Comparison of ENCODE assay signal across 8 mouse cellular contexts in the genomic region with DNA sequence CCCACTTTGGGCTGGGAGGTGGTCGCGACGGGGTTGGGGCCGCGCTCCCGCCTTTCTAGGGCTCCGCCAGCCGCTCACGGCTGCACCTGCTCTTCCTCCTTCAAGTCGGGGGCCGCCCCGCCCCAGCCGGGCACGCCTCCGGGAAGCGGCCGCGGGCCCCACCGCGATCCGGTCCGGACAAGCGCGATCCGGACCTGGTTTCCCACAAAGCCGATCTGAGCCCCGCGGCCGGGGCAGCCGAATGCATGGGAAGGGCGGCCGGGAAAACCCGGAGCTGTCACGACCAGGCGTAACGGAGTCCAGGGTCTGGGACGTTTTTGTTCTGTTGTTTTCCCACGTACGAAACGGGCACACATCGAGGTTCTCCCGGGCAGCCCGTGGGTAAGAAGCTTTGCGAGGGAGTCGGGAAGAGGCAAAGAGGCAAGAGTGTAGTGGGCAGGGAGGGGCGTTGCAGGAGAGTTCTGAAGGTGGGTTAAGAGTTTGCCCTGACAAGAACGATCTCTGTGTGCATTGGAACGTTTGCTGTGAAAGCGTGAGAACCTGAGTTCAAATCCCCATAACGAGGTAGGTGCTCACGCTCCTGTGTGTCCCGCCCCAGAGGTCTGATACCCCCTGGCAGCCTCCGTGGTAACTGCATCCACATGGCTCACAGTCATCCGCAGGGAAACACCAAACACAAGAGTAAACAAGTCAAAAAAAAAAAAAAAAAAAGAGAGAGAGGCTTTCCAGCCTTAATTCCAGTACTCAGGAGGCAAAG. TPM values are rescaled to one million over a fixed set of nuclear protein-coding genes. Genes with fewer than 3 reads are reported as not detected.
DNase-seq lines count a peak whose midpoint lies in the region; ATAC-seq and TF ChIP-seq lines count a peak whose summit lies in the region.

No protein-coding gene starts in this region.

- peak overlapping the region; percentile 62 for H3K4me2 ChIP-seq in forebrain, embryonic 12.5 days
- H3K4me2 ChIP-seq in lung, postnatal 0 days (replicated peaks; ENCODE audit: low read depth, low read length), result peak overlapping the region; percentile 75

- peak overlapping the region; percentile 49 for H3K9ac ChIP-seq in forebrain, embryonic 12.5 days
- H3K9ac ChIP-seq in lung, postnatal 0 days (replicated peaks; ENCODE audit: low read depth), result no peak overlapping the region

- peaks cover 59% of the 10 kb centered on the region for H3K4me1 ChIP-seq in G1E (ENCODE audit: insufficient read depth, low read depth, low read length)
- H3K4me1 ChIP-seq in forebrain, embryonic 12.5 days, result peaks cover 33% of the 10 kb centered on the region
- 0 out of 2 replicates have a peak, but pooled peaks cover 17% of the 10 kb centered on the region for H3K4me1 ChIP-seq in lung, postnatal 0 days (ENCODE audit: insufficient read depth, low read depth, low read length)

- no peaks in the 10 kb centered on the region for H3K9me3 ChIP-seq in G1E (replicated peaks)
- no peaks in the 10 kb centered on the region for H3K9me3 ChIP-seq in forebrain, embryonic 12.5 days
- no peaks in the 10 kb centered on the region for H3K9me3 ChIP-seq in lung, postnatal 0 days (ENCODE audit: low read length)

- WGBS in forebrain, embryonic 12.5 days, result 2% methylated on average over 54 of the region's 54 CpGs
- whole genome bisulfite sequencing in large intestine, adult 2 months, result 2% methylated on average over 54 of the region's 54 CpGs
- WGBS in lung, postnatal 0 days, result 2% methylated on average over 43 of the region's 54 CpGs

- no peaks in the 10 kb centered on the region for H3K36me3 ChIP-seq in G1E (replicated peaks)
- no peaks in the 10 kb centered on the region for H3K36me3 ChIP-seq in forebrain, embryonic 12.5 days (replicated peaks)
- no peaks in the 10 kb centered on the region for H3K36me3 ChIP-seq in lung, postnatal 0 days (ENCODE audit: insufficient read depth, low read length)

- TF ChIP-seq EP300 in lung, postnatal 0 days (IDR thresholded peaks at IDR 0.05), result peak; percentile 32; the same call in 1 of the 2 replicates

- TF ChIP-seq CTCF in G1E (IDR thresholded peaks at IDR 0.05; ENCODE audit: low read depth, low read length), result no peak
- TF ChIP-seq CTCF in lung, postnatal 0 days (IDR thresholded peaks at IDR 0.05), result peak; percentile 15; the same call in 1 of the 2 replicates

- ATAC-seq in G1E (ENCODE audit: extremely low read depth, insufficient number of reproducible peaks, low FRiP score, poor library complexity, severe bottlenecking), result peak; percentile 60; the same call in 1 of the 2 replicates
- peak; percentile 82 for ATAC-seq in forebrain, embryonic 12.5 days (ENCODE audit: low FRiP score)
- ATAC-seq in lung, postnatal 0 days, result peak; percentile 76

- H3K27ac ChIP-seq in forebrain, embryonic 12.5 days, result no peak overlapping the region
- H3K27ac ChIP-seq in lung, postnatal 0 days (ENCODE audit: low read length), result peak overlapping the region; percentile 77

- intact Hi-C loops in heart, postnatal 25 days (cut with DNase I), result loop anchor here (2.0 kb wide), 1 partner anchor 165 kb away; no protein-coding TSS in a partner anchor

- peak overlapping the region; percentile 70 for H3K4me3 ChIP-seq in G1E (ENCODE audit: low read depth, low read length)
- peak overlapping the region; percentile 46 for H3K4me3 ChIP-seq in forebrain, embryonic 12.5 days (replicated peaks)
- H3K4me3 ChIP-seq in lung, postnatal 0 days (ENCODE audit: low read depth, low read length), result peak overlapping the region; percentile 46

- H3K27me3 ChIP-seq in G1E (ENCODE audit: insufficient read depth, low read length), result peaks cover 55% of the 10 kb centered on the region
- H3K27me3 ChIP-seq in forebrain, embryonic 12.5 days, result peaks cover 54% of the 10 kb centered on the region
- H3K27me3 ChIP-seq in lung, postnatal 0 days (replicated peaks; ENCODE audit: insufficient read depth, low read length), result peaks cover 16% of the 10 kb centered on the region; the same call in 1 of the 2 replicates

- DNase-seq in G1E (ENCODE audit: low spot score), result peak; percentile 91
- DNase-seq in c-Kit-positive CD71-positive TER-119-positive erythroid progenitor cells, embryonic 14.5 days (ENCODE audit: low spot score), result peak; percentile 84
- DNase-seq in heart, postnatal 25 days (ENCODE audit: low spot score), result peak; percentile 67
- peak; percentile 85 for DNase-seq in large intestine, adult 2 months (ENCODE audit: low read depth, low spot score)
- DNase-seq in lung, postnatal 0 days (ENCODE audit: low spot score), result peak; percentile 93
- peak; percentile 86 for DNase-seq in ovary, postnatal 10 days (ENCODE audit: low spot score)
- peak; percentile 94 for DNase-seq in thymus, postnatal 0 days (ENCODE audit: low spot score)

RNA-seq across cellular contexts. Expression of a gene that starts 5.5 kb away (rescaled TPM):
- total RNA-seq in G1E (2014; fragmentation: Nextera tagmentation) (0.44 TPM in 1 of 2 replicates, not detected in the other), G1E (2017) (1.8 and 1.9 TPM in 2 replicates)
- 1.4 and 1.6 TPM in 2 replicates for polyA plus RNA-seq in G1E (2012)
- polyA plus RNA-seq in forebrain, embryonic 12.5 days (2016; fragmentation: Nextera tagmentation; extraction: Ambion mirVana), result 9.7 and 11.4 TPM in 2 replicates
- not detected for total RNA-seq in heart, postnatal 25 days (2021)
- 140 and 172 TPM in 2 replicates for polyA plus RNA-seq in large intestine, adult 2 months (2012; rRNA removed)
- polyA plus RNA-seq in lung, postnatal 0 days (2015; fragmentation: Nextera tagmentation; extraction: Ambion mirVana), result 24.1 and 30.8 TPM in 2 replicates
- polyA plus RNA-seq in thymus, postnatal 0 days (2015; fragmentation: Nextera tagmentation; extraction: Ambion mirVana), result 7.8 and 9.3 TPM in 2 replicates

RNA-seq across cellular contexts. Expression of a gene that starts 6.9 kb away (rescaled TPM):
- total RNA-seq in G1E (2014; fragmentation: Nextera tagmentation), result 58.0 and 62.2 TPM in 2 replicates
- 58.8 and 66.6 TPM in 2 replicates for total RNA-seq in G1E (2017)
- 266 and 331 TPM in 2 replicates for polyA plus RNA-seq in G1E (2012)
- polyA plus RNA-seq in forebrain, embryonic 12.5 days (2016; fragmentation: Nextera tagmentation; extraction: Ambion mirVana), result 84.1 and 98.7 TPM in 2 replicates
- total RNA-seq in heart, postnatal 25 days (2021), result 10 to 100 TPM; 30.0 to 33.7 TPM
- 30.6 and 43.4 TPM in 2 replicates for polyA plus RNA-seq in large intestine, adult 2 months (2012; rRNA removed)
- 31.2 and 32.4 TPM in 2 replicates for polyA plus RNA-seq in lung, postnatal 0 days (2015; fragmentation: Nextera tagmentation; extraction: Ambion mirVana)
- 36.9 and 38.6 TPM in 2 replicates for polyA plus RNA-seq in thymus, postnatal 0 days (2015; fragmentation: Nextera tagmentation; extraction: Ambion mirVana)

RNA-seq across cellular contexts. Expression of a gene that starts 19.1 kb away (rescaled TPM):
- total RNA-seq in G1E (2014; fragmentation: Nextera tagmentation) (36.2 and 44.6 TPM in 2 replicates), G1E (2017) (27.9 and 38.9 TPM in 2 replicates)
- polyA plus RNA-seq in G1E (2012), result 113 and 130 TPM in 2 replicates
- polyA plus RNA-seq in forebrain, embryonic 12.5 days (2016; fragmentation: Nextera tagmentation; extraction: Ambion mirVana), result 31.1 and 33.3 TPM in 2 replicates
- total RNA-seq in heart, postnatal 25 days (2021), result 100 to 1,000 TPM in 1 of 2 experiments, 10 to 100 TPM in 1; 98.4 to 123 TPM
- 72.7 and 114 TPM in 2 replicates for polyA plus RNA-seq in large intestine, adult 2 months (2012; rRNA removed)
- polyA plus RNA-seq in lung, postnatal 0 days (2015; fragmentation: Nextera tagmentation; extraction: Ambion mirVana), result 47.9 and 49.4 TPM in 2 replicates
- polyA plus RNA-seq in thymus, postnatal 0 days (2015; fragmentation: Nextera tagmentation; extraction: Ambion mirVana), result 34.8 and 38.7 TPM in 2 replicates

RNA-seq across cellular contexts. Expression of a gene that starts 19.1 kb away (rescaled TPM):
- 75.6 and 78.6 TPM in 2 replicates for total RNA-seq in G1E (2014; fragmentation: Nextera tagmentation)
- 186 and 206 TPM in 2 replicates for total RNA-seq in G1E (2017)
- 612 and 631 TPM in 2 replicates for polyA plus RNA-seq in G1E (2012)
- polyA plus RNA-seq in forebrain, embryonic 12.5 days (2016; fragmentation: Nextera tagmentation; extraction: Ambion mirVana), result 136 and 138 TPM in 2 replicates
- 10 to 100 TPM; 93.8 to 96.6 TPM for total RNA-seq in heart, postnatal 25 days (2021)
- polyA plus RNA-seq in large intestine, adult 2 months (2012; rRNA removed), result 109 and 119 TPM in 2 replicates
- 132 and 162 TPM in 2 replicates for polyA plus RNA-seq in lung, postnatal 0 days (2015; fragmentation: Nextera tagmentation; extraction: Ambion mirVana)
- 216 and 225 TPM in 2 replicates for polyA plus RNA-seq in thymus, postnatal 0 days (2015; fragmentation: Nextera tagmentation; extraction: Ambion mirVana)

RNA-seq across cellular contexts. Expression of a gene that starts 33.1 kb away (rescaled TPM):
- total RNA-seq in G1E (2014; fragmentation: Nextera tagmentation), result not detected in 2 replicates
- 0.05 and 0.06 TPM in 2 replicates for total RNA-seq in G1E (2017)
- polyA plus RNA-seq in G1E (2012), result 0.07 TPM in 1 of 2 replicates, not detected in the other
- polyA plus RNA-seq in forebrain, embryonic 12.5 days (2016; fragmentation: Nextera tagmentation; extraction: Ambion mirVana), result 4.1 and 5.7 TPM in 2 replicates
- under 1 TPM; 0.42 to 0.61 TPM for total RNA-seq in heart, postnatal 25 days (2021)
- 6.5 and 9.5 TPM in 2 replicates for polyA plus RNA-seq in large intestine, adult 2 months (2012; rRNA removed)
- 1.5 and 1.6 TPM in 2 replicates for polyA plus RNA-seq in lung, postnatal 0 days (2015; fragmentation: Nextera tagmentation; extraction: Ambion mirVana)
- polyA plus RNA-seq in thymus, postnatal 0 days (2015; fragmentation: Nextera tagmentation; extraction: Ambion mirVana), result 17.7 and 19.3 TPM in 2 replicates
